Mouse (Mus musculus): ENCODE results near the gene Slc44a1. TPM values are rescaled to one million over a fixed set of nuclear protein-coding genes. Genes with fewer than 3 reads are reported as not detected.

The Slc44a1 gene
- polyA plus RNA-seq, 1 experiment from 2014 or later = 9.6 TPM

DNA sequence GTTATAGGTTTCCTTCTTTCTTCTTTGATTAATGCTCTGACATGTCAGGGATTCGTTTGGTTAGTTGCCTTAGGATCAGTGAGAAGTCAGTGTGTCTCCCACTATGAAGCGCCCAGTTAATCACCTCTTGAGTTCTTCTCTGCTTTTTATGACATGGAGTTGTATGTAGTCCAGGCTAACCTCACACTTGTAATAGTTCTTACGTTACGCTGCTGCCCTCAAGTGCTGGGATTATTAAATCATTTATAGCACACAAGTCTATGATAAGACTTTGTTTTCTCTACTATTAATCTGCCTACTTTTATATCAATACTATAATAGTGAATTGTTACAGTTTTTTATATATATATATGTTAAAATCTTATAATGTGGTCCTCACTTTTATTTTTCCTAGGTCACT, 109.2 kb downstream of the Slc44a1 start:
- ATAC-seq = no peak; the same call in 1 of the 2 replicates
- 80% methylated on average over 4 of the region's 4 CpGs for WGBS
- no peaks in the 10 kb centered on the region for H3K27me3 ChIP-seq (ENCODE audit: control insufficient read depth, insufficient read depth, low read depth, low read length)
- H3K27ac ChIP-seq (ENCODE audit: low read length) = no peak overlapping the region
- no peak overlapping the region for H3K9ac ChIP-seq (ENCODE audit: low read depth, low read length)
- H3K9me3 ChIP-seq (replicated peaks; ENCODE audit: control insufficient read depth, low read length, poor library complexity, severe bottlenecking) = no peaks in the 10 kb centered on the region
- H3K4me2 ChIP-seq (ENCODE audit: low read length) = no peak overlapping the region
- H3K4me1 ChIP-seq (ENCODE audit: control insufficient read depth, insufficient read depth, low read length) = no peaks in the 10 kb centered on the region
- no peak overlapping the region for H3K4me3 ChIP-seq (ENCODE audit: low read depth, low read length)
- H3K36me3 ChIP-seq (ENCODE audit: control insufficient read depth, insufficient read depth, low read length) = peaks cover 9% of the 10 kb centered on the region

DNA sequence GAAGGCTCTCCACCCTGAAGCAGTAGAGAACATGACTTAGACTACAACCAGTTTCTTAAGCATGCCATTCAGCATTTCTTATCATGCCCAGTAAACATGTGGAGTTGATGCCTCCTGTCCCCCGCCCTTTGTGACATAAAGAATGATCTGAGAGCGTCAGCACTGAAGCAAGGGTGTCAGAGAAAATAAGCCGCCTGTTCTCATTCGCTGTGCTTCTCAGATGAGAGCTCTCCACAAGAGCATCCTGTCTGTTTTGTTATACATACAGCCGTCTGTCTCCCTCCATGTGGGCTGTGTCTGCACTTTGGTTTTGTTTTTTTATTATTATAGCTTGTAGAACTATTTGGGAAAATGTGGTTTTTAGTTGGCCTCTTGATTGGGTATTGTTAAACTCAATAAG, 124.4 kb downstream of the Slc44a1 start:
- Histone ChIP-seq H3K27me3 (ENCODE audit: control insufficient read depth, insufficient read depth, low read depth, low read length) (no peaks in the 10 kb centered on the region), H3K9ac (ENCODE audit: low read depth, low read length) (no peak overlapping the region), H3K4me2 (ENCODE audit: low read length) (no peak overlapping the region), H3K9me3 (replicated peaks; ENCODE audit: control insufficient read depth, low read length, poor library complexity, severe bottlenecking) (no peaks in the 10 kb centered on the region), H3K4me3 (ENCODE audit: low read depth, low read length) (no peak overlapping the region), H3K27ac (ENCODE audit: low read length) (no peak overlapping the region), H3K36me3 (ENCODE audit: control insufficient read depth, insufficient read depth, low read length) (peaks cover 10% of the 10 kb centered on the region), H3K4me1 (ENCODE audit: control insufficient read depth, insufficient read depth, low read length) (peaks cover 5% of the 10 kb centered on the region; the same call in 1 of the 2 replicates)
- 77% methylated on average over 5 of the region's 5 CpGs for WGBS
- no peak for ATAC-seq

DNA sequence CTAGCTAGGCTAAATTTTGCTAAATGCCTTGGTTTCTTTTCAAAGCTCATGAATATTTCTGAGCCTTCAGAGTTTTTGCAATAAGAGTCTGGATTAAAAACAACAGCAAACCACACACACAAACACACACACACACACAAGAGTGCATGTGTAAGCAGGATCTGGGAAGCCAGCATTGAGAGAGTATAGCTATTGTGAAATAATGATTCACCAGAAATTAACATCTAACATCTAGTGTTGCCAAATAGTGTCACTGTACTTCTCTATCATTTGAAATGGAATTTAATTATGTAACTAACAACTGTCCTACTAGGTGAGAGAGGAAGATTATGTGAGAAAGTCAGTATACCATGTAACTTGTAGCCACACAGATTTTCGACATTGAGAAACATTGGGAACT, 126.9 kb downstream of the Slc44a1 start:
- peaks cover 7% of the 10 kb centered on the region for H3K36me3 ChIP-seq (ENCODE audit: control insufficient read depth, insufficient read depth, low read length)
- no peaks in the 10 kb centered on the region for H3K9me3 ChIP-seq (replicated peaks; ENCODE audit: control insufficient read depth, low read length, poor library complexity, severe bottlenecking)
- H3K9ac ChIP-seq (ENCODE audit: low read depth, low read length) = no peak overlapping the region
- H3K27me3 ChIP-seq (ENCODE audit: control insufficient read depth, insufficient read depth, low read depth, low read length) = no peaks in the 10 kb centered on the region
- no peak overlapping the region for H3K27ac ChIP-seq (ENCODE audit: low read length)
- peaks cover 5% of the 10 kb centered on the region; the same call in 1 of the 2 replicates for H3K4me1 ChIP-seq (ENCODE audit: control insufficient read depth, insufficient read depth, low read length)
- H3K4me3 ChIP-seq (ENCODE audit: low read depth, low read length) = no peak overlapping the region
- no peak for ATAC-seq
- 91% methylated on average over 1 of the region's 1 CpGs for WGBS
- H3K4me2 ChIP-seq (ENCODE audit: low read length) = no peak overlapping the region

DNA sequence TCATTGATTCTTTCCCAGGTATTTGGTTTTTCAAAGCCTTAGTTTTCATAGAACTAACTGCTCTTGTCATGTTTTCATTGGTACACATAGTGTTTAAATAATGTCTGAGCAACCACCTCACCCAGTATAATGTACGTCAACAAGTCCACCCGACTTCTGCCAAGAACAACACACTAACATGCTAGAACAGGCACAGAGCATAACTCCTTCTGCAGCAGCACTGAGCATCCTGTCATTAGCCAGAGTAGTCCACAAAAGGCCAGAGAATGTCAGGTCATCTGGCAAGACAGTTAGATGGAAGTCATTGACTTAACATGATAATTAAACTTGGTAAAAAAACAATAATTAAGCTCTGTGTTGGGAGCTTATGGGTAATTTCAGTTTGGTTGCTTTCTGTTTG, 135.3 kb downstream of the Slc44a1 start:
- Histone ChIP-seq H3K9ac (ENCODE audit: low read depth, low read length) (no peak overlapping the region), H3K4me2 (ENCODE audit: low read length) (no peak overlapping the region), H3K4me3 (ENCODE audit: low read depth, low read length) (no peak overlapping the region), H3K9me3 (replicated peaks; ENCODE audit: control insufficient read depth, low read length, poor library complexity, severe bottlenecking) (no peaks in the 10 kb centered on the region), H3K36me3 (ENCODE audit: control insufficient read depth, insufficient read depth, low read length) (no peaks in the 10 kb centered on the region), H3K27ac (ENCODE audit: low read length) (no peak overlapping the region), H3K4me1 (ENCODE audit: control insufficient read depth, insufficient read depth, low read length) (no peaks in the 10 kb centered on the region), H3K27me3 (ENCODE audit: control insufficient read depth, insufficient read depth, low read depth, low read length) (no peaks in the 10 kb centered on the region)
- ATAC-seq = no peak
- WGBS = 87% methylated on average over 2 of the region's 2 CpGs

DNA sequence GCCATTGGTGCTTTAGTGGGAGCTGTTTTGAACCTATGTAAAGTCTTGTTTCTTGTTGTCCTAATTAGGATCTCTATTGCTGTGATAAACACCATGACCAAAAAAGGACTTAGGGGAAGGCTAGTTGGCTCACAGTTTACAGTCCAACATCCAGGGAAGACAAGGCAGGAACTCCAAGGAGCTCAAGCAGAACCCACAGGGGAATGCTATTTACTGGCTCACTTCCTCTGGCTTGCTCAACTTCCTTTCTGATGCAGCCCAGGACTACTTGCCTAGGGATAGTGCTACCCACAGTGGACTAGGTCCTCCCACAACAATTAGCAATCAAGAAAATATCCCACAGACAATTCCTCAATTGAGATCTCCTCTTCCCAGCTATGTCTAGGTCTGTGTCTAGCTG, 147.5 kb downstream of the Slc44a1 start:
- Histone ChIP-seq H3K36me3 (ENCODE audit: control insufficient read depth, insufficient read depth, low read length) (no peaks in the 10 kb centered on the region), H3K4me1 (ENCODE audit: control insufficient read depth, insufficient read depth, low read length) (no peaks in the 10 kb centered on the region)

DNA sequence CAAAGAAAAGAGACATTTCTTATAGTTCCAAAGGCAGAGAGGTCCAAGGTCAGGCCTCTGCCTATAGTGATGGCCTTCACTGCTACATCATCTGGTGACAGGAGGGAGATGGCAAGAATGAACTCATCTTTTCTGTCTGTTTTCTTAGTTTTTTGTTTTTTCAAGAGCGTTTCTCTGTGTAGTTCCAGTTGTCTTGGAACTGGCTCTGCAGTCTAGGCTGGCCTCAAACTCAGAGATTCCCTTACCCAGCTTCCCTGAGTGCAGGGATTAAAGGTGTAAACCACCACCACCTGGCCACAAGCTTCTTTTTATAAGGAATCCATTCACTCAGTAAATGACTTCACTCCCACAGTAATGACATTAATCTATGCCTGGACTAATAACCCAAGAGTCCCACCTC, 148.7 kb downstream of the Slc44a1 start:
- 0 out of 2 replicates have a peak, but pooled peaks cover 1% of the 10 kb centered on the region for H3K4me1 ChIP-seq (ENCODE audit: control insufficient read depth, insufficient read depth, low read length)
- no peaks in the 10 kb centered on the region for H3K9me3 ChIP-seq (replicated peaks; ENCODE audit: control insufficient read depth, low read length, poor library complexity, severe bottlenecking)
- no peaks in the 10 kb centered on the region for H3K27me3 ChIP-seq (ENCODE audit: control insufficient read depth, insufficient read depth, low read depth, low read length)
- no peak overlapping the region for H3K27ac ChIP-seq (ENCODE audit: low read length)
- no peak for ATAC-seq
- H3K36me3 ChIP-seq (ENCODE audit: control insufficient read depth, insufficient read depth, low read length) = no peaks in the 10 kb centered on the region
- 91% methylated on average over 1 of the region's 1 CpGs for WGBS
- H3K4me3 ChIP-seq (ENCODE audit: low read depth, low read length) = no peak overlapping the region
- H3K4me2 ChIP-seq (ENCODE audit: low read length) = no peak overlapping the region
- no peak overlapping the region for H3K9ac ChIP-seq (ENCODE audit: low read depth, low read length)

More for the DNA sequence above, 147.5 kb downstream of the Slc44a1 start:
- H3K4me2 ChIP-seq (ENCODE audit: low read length) = no peak overlapping the region
- no peak overlapping the region for H3K9ac ChIP-seq (ENCODE audit: low read depth, low read length)
- H3K27ac ChIP-seq (ENCODE audit: low read length) = no peak overlapping the region
- H3K27me3 ChIP-seq (ENCODE audit: control insufficient read depth, insufficient read depth, low read depth, low read length) = no peaks in the 10 kb centered on the region
- no peaks in the 10 kb centered on the region for H3K9me3 ChIP-seq (replicated peaks; ENCODE audit: control insufficient read depth, low read length, poor library complexity, severe bottlenecking)
- ATAC-seq = no peak
- H3K4me3 ChIP-seq (ENCODE audit: low read depth, low read length) = no peak overlapping the region

DNA sequence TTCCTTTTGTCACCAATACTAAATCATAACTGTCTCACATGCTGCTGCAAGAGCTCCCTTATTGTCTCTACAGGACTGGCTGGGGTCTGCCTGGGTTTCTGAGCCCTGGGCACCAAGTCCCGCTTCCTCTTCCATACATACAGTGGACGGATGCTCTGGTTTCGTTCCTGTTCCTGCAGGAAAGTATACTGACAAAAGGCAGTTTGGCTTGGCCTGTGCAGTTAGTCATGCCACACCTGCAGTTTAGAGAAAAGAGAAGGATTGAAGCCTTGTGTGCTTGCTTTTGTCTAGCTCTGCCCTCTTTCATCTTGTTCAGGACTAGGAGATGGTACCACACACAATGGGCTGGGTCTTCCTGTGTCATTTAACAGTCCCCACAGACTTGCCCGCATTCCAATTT, 149.3 kb downstream of the Slc44a1 start:
- no peak overlapping the region for H3K9ac ChIP-seq (ENCODE audit: low read depth, low read length)
- WGBS = 83% methylated on average over 4 of the region's 4 CpGs
- no peaks in the 10 kb centered on the region for H3K27me3 ChIP-seq (ENCODE audit: control insufficient read depth, insufficient read depth, low read depth, low read length)
- no peaks in the 10 kb centered on the region for H3K36me3 ChIP-seq (ENCODE audit: control insufficient read depth, insufficient read depth, low read length)
- no peak for ATAC-seq
- H3K4me2 ChIP-seq (ENCODE audit: low read length) = no peak overlapping the region
- no peak overlapping the region for H3K4me3 ChIP-seq (ENCODE audit: low read depth, low read length)
- no peak overlapping the region for H3K27ac ChIP-seq (ENCODE audit: low read length)
- H3K4me1 ChIP-seq (ENCODE audit: control insufficient read depth, insufficient read depth, low read length) = 0 out of 2 replicates have a peak, but pooled peaks cover 3% of the 10 kb centered on the region
- H3K9me3 ChIP-seq (replicated peaks; ENCODE audit: control insufficient read depth, low read length, poor library complexity, severe bottlenecking) = no peaks in the 10 kb centered on the region

DNA sequence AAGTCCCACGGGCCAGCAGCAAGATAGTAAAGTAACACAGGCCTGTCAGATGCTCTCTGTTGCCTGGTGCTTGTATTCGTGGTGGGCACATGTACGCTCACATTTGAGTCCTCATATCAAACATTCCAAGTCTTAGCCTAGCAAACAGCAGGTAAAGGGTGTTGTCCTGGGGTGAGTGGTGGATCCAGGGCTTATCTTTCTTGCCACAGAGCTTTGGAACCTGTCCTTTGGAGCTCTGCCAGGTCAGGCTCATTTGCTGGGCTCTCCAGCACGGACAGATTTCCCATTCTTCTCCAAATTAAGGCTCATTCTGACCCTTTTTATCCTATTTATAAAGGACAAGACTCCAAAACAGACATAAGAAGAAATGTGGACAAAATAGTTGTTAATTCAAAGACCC, 149.9 kb downstream of the Slc44a1 start:
- 67% methylated on average over 4 of the region's 4 CpGs for WGBS
- Histone ChIP-seq H3K27me3 (ENCODE audit: control insufficient read depth, insufficient read depth, low read depth, low read length) (no peaks in the 10 kb centered on the region), H3K36me3 (ENCODE audit: control insufficient read depth, insufficient read depth, low read length) (no peaks in the 10 kb centered on the region), H3K4me3 (ENCODE audit: low read depth, low read length) (no peak overlapping the region), H3K27ac (ENCODE audit: low read length) (no peak overlapping the region), H3K4me1 (ENCODE audit: control insufficient read depth, insufficient read depth, low read length) (0 out of 2 replicates have a peak, but pooled peaks cover 3% of the 10 kb centered on the region), H3K9ac (ENCODE audit: low read depth, low read length) (no peak overlapping the region), H3K9me3 (replicated peaks; ENCODE audit: control insufficient read depth, low read length, poor library complexity, severe bottlenecking) (no peaks in the 10 kb centered on the region), H3K4me2 (ENCODE audit: low read length) (no peak overlapping the region)
- no peak for ATAC-seq

DNA sequence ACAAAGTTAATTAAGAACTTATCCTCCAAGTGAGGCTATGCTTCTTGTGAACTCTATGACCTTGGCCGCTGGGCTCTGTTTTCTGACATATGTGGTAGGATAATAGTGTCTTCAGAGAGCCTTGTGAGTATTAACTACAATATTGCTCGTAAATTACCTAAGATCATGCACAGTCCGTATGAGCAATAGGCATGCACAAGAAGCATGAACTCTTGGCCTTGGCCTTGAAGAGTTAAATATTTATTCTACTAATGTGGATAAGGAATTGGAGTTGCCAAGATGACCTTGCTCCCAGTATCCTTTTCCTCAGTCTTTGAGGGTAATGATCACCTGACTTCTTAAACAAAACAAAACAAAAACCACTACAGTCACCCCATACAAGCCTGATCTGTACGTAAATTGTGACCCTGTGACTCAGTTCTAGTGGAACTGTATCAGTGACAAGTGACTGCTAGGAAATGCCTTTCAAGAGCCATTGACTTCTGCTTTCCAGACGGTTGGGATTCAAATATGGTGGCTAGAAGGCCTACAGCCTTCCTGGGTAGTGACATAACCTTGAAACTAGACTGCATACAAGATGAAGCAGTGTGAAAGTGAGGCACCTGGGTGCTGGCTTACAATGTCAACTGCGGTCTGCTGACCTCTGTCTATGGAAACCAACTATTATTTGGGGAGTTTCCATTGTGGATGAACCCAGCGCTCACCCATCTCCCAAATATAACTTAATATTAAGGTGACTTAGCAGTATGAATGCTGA, 150.7 kb downstream of the Slc44a1 start:
- no peaks in the 10 kb centered on the region for H3K36me3 ChIP-seq (ENCODE audit: control insufficient read depth, insufficient read depth, low read length)
- WGBS = 95% methylated on average over 7 of the region's 7 CpGs
- H3K9ac ChIP-seq (ENCODE audit: low read depth, low read length) = no peak overlapping the region
- no peak for ATAC-seq
- H3K27me3 ChIP-seq (ENCODE audit: control insufficient read depth, insufficient read depth, low read depth, low read length) = no peaks in the 10 kb centered on the region
- no peak overlapping the region for H3K4me2 ChIP-seq (ENCODE audit: low read length)
- H3K9me3 ChIP-seq (replicated peaks; ENCODE audit: control insufficient read depth, low read length, poor library complexity, severe bottlenecking) = no peaks in the 10 kb centered on the region
- H3K4me1 ChIP-seq (ENCODE audit: control insufficient read depth, insufficient read depth, low read length) = 0 out of 2 replicates have a peak, but pooled peaks cover 3% of the 10 kb centered on the region
- no peak overlapping the region for H3K27ac ChIP-seq (ENCODE audit: low read length)
- H3K4me3 ChIP-seq (ENCODE audit: low read depth, low read length) = no peak overlapping the region
